In genomic region chr1:74000810-74001448, GRCm38 (mm10) we compare ENCODE assay signal across 10 mouse cellular contexts.
DNase-seq lines count a peak whose midpoint lies in the region; ATAC-seq lines count a peak whose summit lies in the region.
"Had no signal": no experiment of that assay in that cellular context is flagged by ENCODE, and none has a peak within 500 bp of the region (broad histone marks: within the 10 kb centered on the region; RNA-seq: fewer than 3 reads in every experiment).

No protein-coding gene starts in this region.

- no peak for DNase-seq in kidney, postnatal 14 days
- peak; percentile 55 for DNase-seq in embryo, embryonic 10.5 days (ENCODE audit: low spot score)
- DNase-seq in testis, postnatal 10 days (ENCODE audit: low spot score) = no peak
- DNase-seq in frontal cortex, postnatal 10 days (ENCODE audit: low spot score in 2 of 2) = no peak
- DNase-seq: cerebellum, adult 11-12 months; midbrain, embryonic 14.5 days; thymus, postnatal 25 days had no signal

- peak overlapping the region; percentile 91 for H3K27ac ChIP-seq in kidney, embryonic 15.5 days
- peak overlapping the region; percentile 8; the same call in 1 of the 2 replicates for H3K27ac ChIP-seq in embryonic facial prominence, embryonic 15.5 days (replicated peaks)
- peak overlapping the region; percentile 79 for H3K27ac ChIP-seq in liver, embryonic 16.5 days (ENCODE audit: low read length)

- H3K9ac ChIP-seq in kidney, embryonic 15.5 days = no peak overlapping the region
- no peak overlapping the region for H3K9ac ChIP-seq in embryonic facial prominence, embryonic 15.5 days
- H3K9ac ChIP-seq in liver, embryonic 16.5 days (ENCODE audit: low read depth, low read length) = peak overlapping the region; percentile 70

- peaks cover 27% of the 10 kb centered on the region for H3K36me3 ChIP-seq in kidney, embryonic 15.5 days
- H3K36me3 ChIP-seq in embryonic facial prominence, embryonic 15.5 days = 0 out of 2 replicates have a peak, but pooled peaks cover 12% of the 10 kb centered on the region
- H3K36me3 ChIP-seq in liver, embryonic 16.5 days (ENCODE audit: control insufficient read depth, insufficient read depth) = peaks cover 5% of the 10 kb centered on the region; the same call in 1 of the 2 replicates

- H3K27me3 ChIP-seq in kidney, embryonic 15.5 days = no peaks in the 10 kb centered on the region
- no peaks in the 10 kb centered on the region for H3K27me3 ChIP-seq in embryonic facial prominence, embryonic 15.5 days
- H3K27me3 ChIP-seq in liver, embryonic 16.5 days (ENCODE audit: control insufficient read depth, insufficient read depth, low read depth, low read length) = no peaks in the 10 kb centered on the region

- 55% methylated on average over 2 of the region's 2 CpGs for WGBS in kidney, embryonic 15.5 days
- 58% methylated on average over 2 of the region's 2 CpGs for WGBS in embryonic facial prominence, embryonic 15.5 days
- 16% methylated on average over 2 of the region's 2 CpGs for WGBS in liver, embryonic 16.5 days (ENCODE audit: insufficient replicate concordance)

- peaks cover 49% of the 10 kb centered on the region for H3K4me1 ChIP-seq in kidney, embryonic 15.5 days
- H3K4me1 ChIP-seq in embryonic facial prominence, embryonic 15.5 days = peaks cover 44% of the 10 kb centered on the region
- peaks cover 58% of the 10 kb centered on the region for H3K4me1 ChIP-seq in liver, embryonic 16.5 days (ENCODE audit: control insufficient read depth, low read depth, low read length)

- no peak overlapping the region for H3K4me3 ChIP-seq in kidney, embryonic 15.5 days (replicated peaks)
- no peak overlapping the region for H3K4me3 ChIP-seq in embryonic facial prominence, embryonic 15.5 days (replicated peaks)
- H3K4me3 ChIP-seq in liver, embryonic 16.5 days (ENCODE audit: low read depth, low read length) = peak overlapping the region; percentile 65

- H3K4me2 ChIP-seq in kidney, embryonic 15.5 days = no peak overlapping the region
- H3K4me2 ChIP-seq in embryonic facial prominence, embryonic 15.5 days (replicated peaks) = no peak overlapping the region
- peak overlapping the region; percentile 71 for H3K4me2 ChIP-seq in liver, embryonic 16.5 days (ENCODE audit: low read depth, low read length)

- no peaks in the 10 kb centered on the region for H3K9me3 ChIP-seq in kidney, embryonic 15.5 days (replicated peaks)
- H3K9me3 ChIP-seq in embryonic facial prominence, embryonic 15.5 days (replicated peaks) = no peaks in the 10 kb centered on the region
- H3K9me3 ChIP-seq in liver, embryonic 16.5 days (replicated peaks; ENCODE audit: control insufficient read depth, low read length) = no peaks in the 10 kb centered on the region

- 0 out of 2 replicates have a peak, but pooled peaks have one; percentile 3 for ATAC-seq in kidney, embryonic 15.5 days (replicated peaks; ENCODE audit: low FRiP score)
- ATAC-seq in embryonic facial prominence, embryonic 15.5 days (ENCODE audit: insufficient number of reproducible peaks, low FRiP score, low TSS enrichment, low read depth) = no peak
- peak; percentile 25 for ATAC-seq in liver, embryonic 16.5 days (ENCODE audit: low read depth)

Comparison
In these comparisons a context has a peak if more than half of its experiments do, and no peak if none do; other contexts are left out.
1. H3K27ac ChIP-seq: peak in every context shown above with its lines; median percentile 91 in kidney, embryonic 15.5 days; 79 in liver, embryonic 16.5 days; 8 in embryonic facial prominence, embryonic 15.5 days.